Mouse (Mus musculus) thymus, postnatal 4 days (tissue): ENCODE measurements around the gene Smr3a.

Experiments
- DNase-seq: peaks from one replicate; pipeline ENCODE4 v3.0.0; 2021

Smr3a gene

GRCm38 (mm10) chr5:88002249-88002648 is at the start of gene Smr3a:
Smr3a (plus strand) TSS chr5:88002549.
- DNase-seq = no peak

GRCm38 (mm10) chr5:87969201-87969600 is 33.1 kb upstream of the Smr3a start, which contains the start of the genes 2310003L06Rik and Gm28434:
2310003L06Rik (plus strand) TSS chr5:87969459.
Gm28434 (plus strand) TSS chr5:87969517.
- DNase-seq = no peak

GRCm38 (mm10) chr5:87979139-87979538 is 23.2 kb upstream of the Smr3a start, which contains the start of gene Cabs1:
Cabs1 (plus strand) TSS chr5:87979439.
- no peak for DNase-seq

- DNase-seq = no peak
Measured at GRCm38 (mm10) chr5:87982468-87983214, 19.7 kb upstream of the Smr3a start.

GRCm38 (mm10) chr5:88005241-88005640 is 2.9 kb downstream of the Smr3a start:
- DNase-seq = no peak
